Mouse (Mus musculus): ENCODE measurements around the gene Cbx4.

Cbx4 gene

DNA sequence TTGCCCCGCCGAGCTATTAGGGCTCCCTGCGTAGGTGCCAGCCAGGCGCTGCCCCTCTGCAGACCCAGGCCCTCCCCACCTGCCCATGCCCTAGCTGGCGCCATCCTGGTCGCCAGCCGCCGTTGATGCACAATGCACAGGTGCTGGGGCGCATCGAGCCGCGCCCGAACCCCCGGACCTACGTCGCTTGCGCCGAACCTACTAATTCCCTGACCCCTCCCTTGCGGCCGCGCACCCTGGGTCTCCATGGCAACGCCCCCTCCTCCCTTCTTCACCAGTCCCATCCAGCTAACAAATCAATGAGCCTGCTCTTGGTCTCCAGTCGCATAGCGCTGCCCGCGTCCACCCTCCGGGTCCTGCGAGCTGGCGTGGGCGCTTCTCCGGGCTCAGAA lies 44.7 kb downstream of the Cbx4 start:
- DNase-seq = no peak

DNA sequence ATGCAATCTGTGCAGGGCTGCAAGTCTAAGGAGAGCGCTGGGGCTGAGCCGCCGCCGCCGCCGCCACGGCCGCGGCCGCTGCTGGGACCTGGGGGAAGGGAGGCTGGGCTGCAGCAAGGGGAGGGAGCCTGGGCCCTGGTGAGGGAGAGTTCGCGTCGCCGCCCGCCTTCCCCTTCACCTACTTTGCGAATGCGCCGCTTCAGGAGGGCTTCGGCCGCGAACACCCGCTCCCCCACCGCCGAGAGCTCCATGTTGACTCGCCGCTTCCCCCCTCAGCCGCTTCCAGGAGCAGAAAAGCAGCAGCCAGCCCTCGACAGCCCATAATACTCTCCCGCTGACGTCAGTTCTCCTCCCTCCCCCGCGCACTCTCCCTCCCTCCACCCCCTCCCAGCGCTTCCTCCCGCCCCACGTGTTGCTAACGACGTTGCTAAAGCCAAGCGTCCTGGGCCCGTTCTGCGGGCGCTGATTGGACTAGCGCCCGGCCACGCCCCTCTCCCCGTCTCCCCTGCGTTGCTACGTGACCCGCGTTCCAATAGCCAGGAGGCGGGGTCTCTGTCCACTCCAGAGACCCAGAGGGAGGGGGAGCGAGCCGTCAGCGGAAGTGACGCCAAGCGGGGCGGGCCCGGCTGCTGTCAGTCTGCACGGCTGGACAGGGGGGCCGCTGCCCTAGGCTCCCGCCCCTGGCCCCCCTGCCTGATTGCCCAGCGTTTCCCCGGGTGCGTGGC lies 45.3 kb downstream of the Cbx4 start, which contains the start of gene Cbx8:
Gene Cbx8 (minus strand): TSS at position 370 of the 725 bp plus-strand sequence.
- peak; percentile 99 for DNase-seq

DNA sequence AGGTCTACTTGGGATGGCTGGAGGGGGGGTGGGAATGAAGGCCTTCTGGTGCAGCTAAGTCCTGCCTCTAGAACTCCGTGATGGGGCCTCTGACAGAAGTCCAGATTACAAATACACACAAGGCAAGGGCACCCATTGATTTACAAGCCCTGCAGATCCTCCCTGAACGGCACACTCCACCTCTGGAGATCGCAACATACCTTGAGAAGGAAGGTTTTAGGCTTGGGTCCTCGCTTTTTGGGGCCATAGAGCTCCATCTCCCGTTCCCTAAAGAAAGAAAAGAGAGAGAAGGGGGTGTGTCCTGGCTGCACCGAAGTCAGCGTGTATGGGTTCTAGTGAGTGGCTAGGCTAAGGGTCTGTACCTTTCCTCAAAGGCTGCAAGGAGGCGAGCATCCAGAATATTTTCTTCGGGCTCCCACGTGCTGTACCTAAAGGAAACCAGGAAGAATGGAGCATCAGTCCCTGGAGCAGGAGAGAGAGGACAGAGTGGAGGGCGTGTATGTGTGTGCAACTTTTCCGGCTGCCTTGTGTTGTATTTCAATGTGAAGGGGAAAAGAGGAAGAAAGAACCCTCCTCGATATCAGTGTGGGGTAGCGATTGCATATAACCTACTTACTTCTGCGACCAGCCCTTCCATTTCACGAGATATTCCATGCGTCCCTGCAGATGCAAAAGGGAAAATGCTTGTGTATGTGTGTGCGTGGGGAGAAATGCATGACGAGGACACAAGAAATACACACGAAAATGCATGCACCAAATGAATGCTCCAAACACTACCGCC lies 46.1 kb downstream of the Cbx4 start:
- DNase-seq = no peak

DNA sequence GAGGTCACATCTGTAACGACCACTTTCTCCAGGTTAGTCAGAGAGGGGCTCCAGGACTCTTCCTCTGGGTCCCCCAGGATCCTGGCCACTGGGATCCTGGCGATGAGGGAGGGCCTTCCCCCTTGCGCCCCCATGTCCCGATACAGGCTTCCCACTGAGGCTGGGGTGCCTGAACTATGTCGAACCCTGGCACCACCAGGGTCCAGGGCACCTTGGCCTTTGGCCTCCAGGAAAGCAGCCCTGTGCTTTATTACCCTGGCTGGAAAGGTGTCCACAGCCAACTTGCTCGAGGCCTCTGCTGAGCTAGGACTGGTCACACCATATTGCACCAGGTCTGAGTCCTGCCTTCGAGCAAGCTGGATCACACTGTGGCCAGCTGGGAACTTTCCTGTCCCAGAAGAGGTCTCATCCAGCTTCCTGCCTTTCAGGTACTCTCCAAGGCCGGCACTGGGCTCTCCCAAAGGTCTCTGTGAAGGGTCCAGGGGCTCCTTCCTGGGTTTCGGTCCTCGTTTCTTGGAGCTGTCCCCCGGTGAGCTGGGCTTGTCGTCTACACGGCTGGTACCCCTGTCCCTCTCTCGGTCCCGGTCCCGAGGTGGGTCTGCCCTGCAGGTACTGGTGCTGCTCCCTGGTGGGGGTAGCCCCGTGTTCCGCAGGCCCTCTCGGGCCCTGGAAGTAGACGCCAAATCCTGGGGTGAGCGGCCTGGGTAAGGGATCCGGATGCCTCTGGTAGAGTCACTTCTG lies 47.1 kb downstream of the Cbx4 start:
- DNase-seq = peak; percentile 31

DNA sequence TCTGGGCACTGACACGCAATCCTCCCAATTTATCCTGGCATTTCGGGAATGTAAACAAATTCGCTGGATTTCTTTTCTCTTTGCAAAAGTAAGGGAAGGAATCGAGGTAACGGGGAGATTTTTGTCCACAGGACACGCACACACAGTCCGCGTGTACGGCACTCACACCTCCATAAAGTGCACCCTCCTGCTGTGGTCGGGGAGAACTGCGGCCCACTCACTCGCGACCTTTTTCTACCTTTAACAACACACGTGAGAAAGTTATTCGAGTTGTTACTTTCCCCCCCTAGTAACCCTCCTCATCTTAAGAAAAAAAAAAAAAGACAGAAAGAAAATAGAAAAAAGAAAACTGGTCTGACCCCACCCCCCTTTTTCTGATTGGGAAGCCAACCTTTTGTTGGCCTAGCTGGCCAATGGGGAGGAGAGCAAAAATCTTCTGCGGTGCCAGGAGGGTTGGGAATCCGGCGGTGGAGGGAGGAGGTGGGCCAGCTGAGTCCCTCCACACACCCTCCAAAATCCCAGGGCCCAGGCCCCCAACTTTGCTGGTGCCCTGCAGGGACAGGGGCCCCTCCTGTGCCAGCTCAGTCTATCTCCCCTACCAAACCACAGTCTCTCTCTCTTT lies 48.1 kb downstream of the Cbx4 start:
- DNase-seq = no peak

DNA sequence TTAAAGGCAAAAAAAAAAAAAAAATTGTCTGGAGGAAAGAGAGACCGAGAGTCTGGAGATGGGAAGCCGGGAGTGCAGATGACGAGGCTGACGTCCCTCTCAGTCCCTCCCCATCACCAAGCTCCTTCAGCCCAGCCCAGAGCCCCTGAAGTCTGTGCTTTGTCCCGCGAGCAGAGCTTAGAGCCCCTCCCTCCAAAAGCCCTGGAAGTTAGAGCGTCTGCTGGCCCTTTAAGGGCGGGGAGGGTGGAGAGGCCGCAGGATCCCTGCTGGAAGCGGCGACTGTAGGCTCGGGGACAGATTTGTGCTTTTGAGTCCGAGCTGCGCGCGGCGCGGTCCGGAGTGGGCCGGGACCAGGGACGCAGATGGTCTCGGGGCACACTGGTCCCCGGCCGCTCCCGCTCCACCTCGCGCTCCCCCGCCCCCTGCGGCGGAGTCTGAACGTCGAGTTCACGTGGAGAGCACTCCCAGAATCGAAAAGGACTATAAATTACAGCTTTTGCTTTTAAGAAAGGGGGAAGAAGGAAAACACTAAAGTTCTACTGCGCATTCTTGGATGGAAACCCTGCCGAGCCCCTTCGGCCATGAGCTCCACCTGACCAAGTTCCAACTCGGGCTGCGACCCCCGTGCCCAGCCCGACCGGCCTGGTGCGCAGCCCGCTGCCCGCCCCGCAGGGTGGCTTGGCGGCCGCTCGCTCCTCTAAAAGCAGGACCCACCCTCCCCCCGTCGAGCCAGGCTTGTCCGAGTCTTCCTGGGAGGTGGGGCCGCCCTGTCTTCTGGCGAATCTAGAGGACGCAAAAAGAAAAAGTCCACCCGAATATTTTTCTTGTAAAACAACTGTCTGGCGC lies 48.9 kb downstream of the Cbx4 start:
- DNase-seq = peak; percentile 36

DNA sequence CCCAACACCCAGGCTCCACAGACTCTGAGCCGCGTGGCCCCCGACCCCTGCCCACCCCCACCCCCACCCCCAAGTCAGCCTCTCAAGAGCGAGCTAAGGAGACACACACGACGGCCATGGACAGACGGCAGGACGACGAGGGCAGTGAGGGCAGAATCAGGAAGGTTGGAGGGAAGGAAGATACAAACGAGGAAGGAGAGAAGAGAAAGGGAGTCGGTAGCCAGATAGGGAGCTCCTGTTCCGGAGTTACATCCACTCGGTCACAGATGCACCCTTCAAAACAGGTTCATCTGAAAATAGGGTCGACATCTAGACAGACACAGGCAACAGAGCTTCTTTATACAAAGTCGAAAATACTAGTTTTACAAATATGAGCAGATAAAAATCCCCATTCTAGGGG lies 49.6 kb downstream of the Cbx4 start:
- no peak for DNase-seq

DNA sequence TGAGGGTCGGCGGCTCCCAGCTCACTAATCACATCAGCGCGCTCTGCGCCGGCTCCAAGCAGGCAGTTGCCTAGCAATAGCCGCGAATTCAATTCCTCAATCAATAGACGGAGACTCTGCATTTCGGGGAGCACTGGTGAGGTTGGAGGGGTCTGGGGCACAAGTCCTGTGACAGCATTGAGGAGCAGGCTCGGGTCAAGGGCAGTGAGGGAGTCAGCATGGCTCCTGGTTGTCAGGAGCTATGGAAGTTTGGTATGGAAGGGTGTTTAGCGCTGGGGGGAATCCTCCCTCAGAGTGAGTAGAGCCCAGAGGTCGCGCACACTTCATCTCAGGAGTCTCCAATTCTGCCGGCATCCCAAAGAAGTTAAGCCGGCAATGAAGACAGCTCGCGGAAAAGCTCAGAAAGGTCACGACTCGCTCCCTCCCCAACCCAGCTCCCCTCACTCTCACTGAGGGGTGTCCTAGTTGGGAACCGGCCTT lies 50.3 kb downstream of the Cbx4 start:
- DNase-seq = no peak

DNA sequence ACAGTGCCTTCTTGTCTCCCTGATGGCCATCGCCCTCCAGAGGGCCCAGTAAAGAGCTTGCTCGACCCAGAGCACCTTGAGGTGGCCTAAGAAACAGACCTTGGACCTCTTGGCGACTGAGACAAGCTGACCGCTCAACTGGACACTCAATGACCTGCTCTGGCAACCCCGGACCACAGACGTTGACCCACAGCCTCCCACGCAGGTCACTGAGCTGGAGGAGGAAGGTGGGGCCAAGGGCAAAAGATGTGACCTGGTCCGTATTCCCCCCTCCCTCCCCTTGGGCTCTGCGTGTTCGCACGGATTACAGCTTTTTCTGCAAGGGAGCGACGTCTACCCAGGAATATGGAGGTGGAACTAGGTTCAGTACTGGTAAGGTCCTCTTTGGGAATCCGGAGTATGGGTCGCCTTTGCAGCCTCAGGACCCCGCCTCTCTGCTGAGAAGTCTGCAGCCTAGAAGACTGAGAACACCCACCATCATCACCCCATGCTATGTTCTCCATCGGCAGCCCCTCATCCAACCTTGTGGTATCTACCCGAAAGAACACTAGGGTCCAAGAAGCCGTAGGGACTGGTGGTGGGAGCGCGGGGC lies 50.8 kb downstream of the Cbx4 start:
- no peak for DNase-seq

DNA sequence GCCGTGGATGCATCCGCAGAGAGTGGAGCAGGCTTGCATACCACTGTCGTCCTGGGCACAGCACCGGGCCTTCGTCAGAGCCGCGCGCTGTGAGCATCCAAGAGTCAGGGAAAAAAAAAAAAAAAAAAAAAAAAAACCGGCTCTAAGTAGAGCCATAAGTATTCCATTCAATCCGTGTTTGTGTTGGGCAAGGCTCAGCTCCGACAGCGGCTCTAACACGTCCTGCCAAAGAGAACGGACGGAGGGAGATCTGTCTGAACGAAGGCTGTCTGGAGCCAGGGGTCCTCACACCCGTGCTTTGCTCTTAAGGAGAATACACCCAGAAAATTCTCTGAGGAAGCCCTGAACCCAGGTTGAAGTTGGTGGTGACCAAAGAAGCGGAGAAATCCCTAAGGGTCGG lies 51.4 kb downstream of the Cbx4 start:
- DNase-seq = no peak

DNA sequence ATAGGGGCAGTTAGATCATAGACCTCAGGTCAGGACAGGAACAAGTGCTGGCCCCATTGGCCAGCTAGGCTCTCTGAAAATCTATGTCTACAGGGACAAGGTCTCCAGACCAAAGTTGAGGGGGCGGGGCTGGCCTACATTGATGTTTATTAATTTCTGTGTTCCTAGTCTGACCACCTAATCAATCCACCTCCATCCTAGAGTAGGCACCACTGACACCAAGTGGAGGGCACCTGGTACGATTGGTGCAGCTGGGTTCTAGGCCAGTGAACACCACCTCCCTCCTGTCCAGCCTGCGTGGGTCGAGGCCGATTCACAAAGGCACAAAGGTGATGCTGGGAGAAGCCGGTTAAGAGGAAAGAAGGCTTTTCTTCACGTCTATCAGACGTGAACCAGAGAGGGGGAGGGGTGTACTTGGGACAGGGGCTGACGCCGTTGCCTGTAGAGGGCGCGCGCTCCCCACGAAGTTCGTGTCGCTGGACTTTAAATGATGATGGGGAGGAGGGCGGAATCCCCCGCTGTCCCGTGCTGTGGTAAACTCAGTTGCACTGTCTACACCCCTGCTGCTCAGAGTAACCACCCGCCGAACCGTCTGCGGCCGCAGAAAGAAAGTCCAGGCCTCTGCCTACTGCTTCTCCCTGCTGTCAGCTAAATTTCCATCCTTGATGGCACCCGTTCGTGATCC lies 52.0 kb downstream of the Cbx4 start:
- peak; percentile 95 for DNase-seq
